9 mouse cellular contexts compared by ENCODE assay signal in genomic region chr19:42668385-42669098, GRCm38 (mm10). TPM values are rescaled to one million over a fixed set of nuclear protein-coding genes. Genes with fewer than 3 reads are reported as not detected.
DNase-seq lines count a peak whose midpoint lies in the region; ATAC-seq and TF ChIP-seq lines count a peak whose summit lies in the region.
"Had no signal": no experiment of that assay in that cellular context is flagged by ENCODE, and none has a peak within 500 bp of the region (broad histone marks: within the 10 kb centered on the region; RNA-seq: fewer than 3 reads in every experiment).

No protein-coding gene starts in this region.

- TF ChIP-seq CTCF in lung, embryonic 14.5 days (IDR thresholded peaks at IDR 0.05; ENCODE audit: low read depth) = no peak

- H3K36me3 ChIP-seq in lung, embryonic 14.5 days (ENCODE audit: insufficient read depth) = no peaks in the 10 kb centered on the region
- no peaks in the 10 kb centered on the region for H3K36me3 ChIP-seq in heart, embryonic 10.5 days
- H3K36me3 ChIP-seq: liver, embryonic 15.5 days had no signal

- no peaks in the 10 kb centered on the region for H3K9me3 ChIP-seq in lung, embryonic 14.5 days (ENCODE audit: low read depth, low read length)
- H3K9me3 ChIP-seq in heart, embryonic 10.5 days = no peaks in the 10 kb centered on the region
- H3K9me3 ChIP-seq: liver, embryonic 15.5 days had no signal

- ATAC-seq in lung, embryonic 14.5 days (ENCODE audit: insufficient read depth) = no peak
- 0 out of 2 replicates have a peak, but pooled peaks have one; percentile 5 for ATAC-seq in common myeloid progenitor, adult 5-6 weeks (replicated peaks; ENCODE audit: low read depth, poor library complexity, severe bottlenecking)
- ATAC-seq in erythroid progenitor cell, adult 5-6 weeks (replicated peaks; ENCODE audit: low FRiP score, poor library complexity, severe bottlenecking) = no peak

- no peak overlapping the region for H3K4me2 ChIP-seq in lung, embryonic 14.5 days
- H3K4me2 ChIP-seq: liver, embryonic 15.5 days had no signal

- no peak overlapping the region for H3K9ac ChIP-seq in lung, embryonic 14.5 days
- H3K9ac ChIP-seq: liver, embryonic 15.5 days had no signal

- 40% methylated on average over 14 of the region's 14 CpGs for WGBS in lung, embryonic 14.5 days
- WGBS in heart, embryonic 10.5 days = 70% methylated on average over 14 of the region's 14 CpGs

- no peaks in the 10 kb centered on the region for H3K4me1 ChIP-seq in lung, embryonic 14.5 days (ENCODE audit: insufficient read depth)
- peaks cover 28% of the 10 kb centered on the region for H3K4me1 ChIP-seq in heart, embryonic 10.5 days
- H3K4me1 ChIP-seq: liver, embryonic 15.5 days had no signal

- no peak overlapping the region for H3K27ac ChIP-seq in lung, embryonic 14.5 days (ENCODE audit: low read depth)
- peak overlapping the region; percentile 16; the same call in 1 of the 2 replicates for H3K27ac ChIP-seq in heart, embryonic 10.5 days
- H3K27ac ChIP-seq: liver, embryonic 15.5 days had no signal

- H3K27me3 ChIP-seq in lung, embryonic 14.5 days (ENCODE audit: insufficient read depth, low read length) = no peaks in the 10 kb centered on the region
- peaks cover 12% of the 10 kb centered on the region for H3K27me3 ChIP-seq in heart, embryonic 10.5 days (ENCODE audit: insufficient read depth, poor library complexity, severe bottlenecking)
- H3K27me3 ChIP-seq: liver, embryonic 15.5 days had no signal

- peak; percentile 39 for DNase-seq in lung, embryonic 14.5 days
- no peak for DNase-seq in lung, postnatal 4 days
- DNase-seq in heart, embryonic 10.5 days (ENCODE audit: low spot score) = peak; percentile 64
- DNase-seq in kidney, postnatal 25 days = peak; percentile 89 to 93
- no peak for DNase-seq in right cerebral cortex, postnatal 4 days
- DNase-seq in T-cell, adult 2 months (ENCODE audit: low spot score) = no peak

- H3K4me3 ChIP-seq in lung, embryonic 14.5 days (ENCODE audit: low read depth, low read length) = no peak overlapping the region
- no peak overlapping the region for H3K4me3 ChIP-seq in heart, embryonic 10.5 days
- H3K4me3 ChIP-seq: liver, embryonic 15.5 days had no signal

RNA-seq across cellular contexts. Expression of gene Loxl4, which starts 55.9 kb away (rescaled TPM):
- 0.50 and 0.64 TPM in 2 replicates for polyA plus RNA-seq in lung, embryonic 14.5 days (2014; fragmentation: Nextera tagmentation; extraction: Ambion mirVana)
- total RNA-seq in common myeloid progenitor, adult 5-6 weeks (2017) = not detected in 2 replicates
- polyA plus RNA-seq in heart, embryonic 10.5 days (2016; fragmentation: Nextera tagmentation; extraction: Ambion mirVana) = 0.04 and 0.10 TPM in 2 replicates
- not detected in 2 replicates for total RNA-seq in erythroid progenitor cell, adult 5-6 weeks (2015; ENCODE audit: low replicate concordance)
- total RNA-seq in erythroid progenitor cell, adult 5-6 weeks (2017; ENCODE audit: low replicate concordance) = not detected in 2 replicates

Comparison
In these comparisons a context has a peak if more than half of its experiments do, and no peak if none do; other contexts are left out.
1. DNase-seq: peak in lung, embryonic 14.5 days (single experiment), heart, embryonic 10.5 days (single experiment) and kidney, postnatal 25 days (2 of 2); none in lung, postnatal 4 days (0 of 2), right cerebral cortex, postnatal 4 days (single experiment) and T-cell, adult 2 months (single experiment).